Mouse (Mus musculus) E14TG2a.4 (cell line): ENCODE measurements at regions not wholly inside any gene's neighbourhood (a gene's known extent, or its start where the extent isn't known, plus 50 kb on each side); places are given as distances from the start of the nearest gene placed in this dataset.

Source experiments
- CTCF ChIP-seq: conservative IDR thresholded peaks from 2 replicates; pipeline ENCODE4 v1.5.1; 2014; ENCODE audit warnings: low read length
- NANOG ChIP-seq: IDR thresholded peaks from 2 replicates; pipeline ENCODE4 v1.6.1; 2014; ENCODE audit warnings: borderline replicate concordance, low read length, mixed read lengths
- POU5F1 ChIP-seq: IDR thresholded peaks from 2 replicates; pipeline ENCODE4 v1.6.1; 2014; ENCODE audit warnings: low read length, borderline replicate concordance

DNA sequence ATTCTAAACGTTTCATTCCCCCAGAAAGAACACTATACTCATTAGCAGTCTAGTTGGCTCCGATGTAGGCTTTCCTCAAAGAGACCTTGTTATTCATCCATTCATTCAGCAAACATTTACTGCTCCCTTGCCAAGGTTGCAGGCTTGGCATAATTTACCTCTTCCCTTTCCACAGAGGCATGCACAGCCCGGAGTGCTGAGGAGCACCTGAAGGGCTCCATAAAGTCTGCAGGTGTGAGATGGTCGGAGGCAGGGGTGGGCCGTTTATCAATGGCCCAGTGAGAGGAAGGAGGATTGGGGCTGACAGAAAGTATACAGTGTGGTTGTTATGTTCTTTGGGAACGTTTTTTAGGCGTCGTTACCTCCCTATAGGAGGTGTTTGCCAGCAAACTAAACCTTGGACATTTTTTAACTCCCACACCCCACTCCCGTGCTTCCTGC is 58.6 kb upstream of the Nepro start:
- TF ChIP-seq CTCF, result no peak
- TF ChIP-seq POU5F1, result no peak
- TF ChIP-seq NANOG, result no peak
